Mouse (Mus musculus) embryonic fibroblast, embryonic 13.5 days (primary cell): ENCODE results near the gene Bfar.

Experiments used
- CTCF ChIP-seq: IDR thresholded peaks from 2 replicates; pipeline ENCODE4 v1.5.1; 2011; ENCODE audit warnings: mild to moderate bottlenecking, control low read depth, low read length, moderate library complexity, borderline replicate concordance; ENCODE audit not compliant: insufficient read depth
- POLR2A ChIP-seq: IDR thresholded peaks from 2 replicates; pipeline ENCODE4 v1.6.1; 2011; ENCODE audit warnings: low read depth, mild to moderate bottlenecking, control low read depth, low read length, moderate library complexity

DNA sequence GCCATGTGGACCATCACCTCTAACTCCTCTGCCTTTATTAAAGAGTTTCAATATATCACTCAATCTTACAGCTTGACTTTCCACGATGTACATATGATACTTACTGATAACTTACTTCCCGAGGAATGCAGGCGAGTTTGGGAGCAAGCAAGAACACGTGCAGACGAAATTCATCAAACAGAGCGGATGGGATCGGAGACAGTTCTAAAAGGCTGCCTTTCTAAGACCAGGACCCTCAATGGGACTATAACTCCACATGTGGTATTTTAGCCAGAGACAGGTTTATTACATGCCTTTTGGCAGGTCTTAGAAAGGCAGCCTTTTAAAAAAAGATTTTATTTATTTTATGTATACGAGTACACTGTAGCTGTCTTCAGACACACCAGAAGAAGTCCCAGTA, 64.3 kb downstream of the Bfar start:
- TF ChIP-seq POLR2A = no peak
- no peak for TF ChIP-seq CTCF
